Mouse (Mus musculus) C2C12 (cell line): Measurements from ENCODE around the gene Cobl. TPM values are rescaled to one million over a fixed set of nuclear protein-coding genes. Genes with fewer than 3 reads are reported as not detected.

Source experiments
- H3K27me3 ChIP-seq: one replicate; pipeline ENCODE4 v1.6.1; 2011; ENCODE audit not compliant: control insufficient read depth, insufficient read depth, insufficient read length
- H3K36me3 ChIP-seq: one replicate; pipeline ENCODE4 v1.6.1; 2011; ENCODE audit not compliant: control insufficient read depth, insufficient read depth
- H3K4me3 ChIP-seq: one replicate; pipeline ENCODE4 v1.5.1; 2011; ENCODE audit warnings: mild to moderate bottlenecking, control low read depth; ENCODE audit not compliant: poor library complexity, insufficient read depth, severe bottlenecking
- H3K79me2 ChIP-seq: one replicate; pipeline ENCODE4 v1.6.1; 2011; ENCODE audit not compliant: control insufficient read depth, insufficient read depth
- H3K79me3 ChIP-seq: one replicate; pipeline ENCODE4 v1.6.1; 2011; ENCODE audit warnings: low read depth, control low read depth
- H3ac ChIP-seq: one replicate; pipeline ENCODE3; 2011; ENCODE audit warnings: low read depth; ENCODE audit not compliant: control insufficient read depth, insufficient read length
- CEBPB ChIP-seq: IDR thresholded peaks from one replicate; pipeline ENCODE4 v1.6.1; 2011; ENCODE audit warnings: low read depth, mild to moderate bottlenecking, control low read depth, moderate library complexity
- CTCF ChIP-seq: IDR thresholded peaks from one replicate; pipeline ENCODE4 v1.5.1; 2011; ENCODE audit not compliant: control insufficient read depth, insufficient read depth, insufficient read length
- FOSL1 ChIP-seq: IDR thresholded peaks from one replicate; pipeline ENCODE4 v1.8.0; 2011; ENCODE audit warnings: mild to moderate bottlenecking, low read length; ENCODE audit not compliant: poor library complexity, insufficient read depth, severe bottlenecking
- MAX ChIP-seq: IDR thresholded peaks from one replicate; pipeline ENCODE4 v1.6.1; 2011; ENCODE audit warnings: mild to moderate bottlenecking, control low read depth
- MYOD1 ChIP-seq: IDR thresholded peaks from one replicate; pipeline ENCODE4 v1.6.1; 2011; ENCODE audit warnings: low read depth; ENCODE audit not compliant: control insufficient read depth, insufficient read length
- MYOG ChIP-seq: IDR thresholded peaks from one replicate; pipeline ENCODE4 v1.6.1; 2011; ENCODE audit not compliant: control insufficient read depth, insufficient read length; ENCODE audit errors: extremely low read depth
- USF1 ChIP-seq: IDR thresholded peaks from one replicate; pipeline ENCODE4 v1.6.1; 2011; ENCODE audit warnings: low read depth, mild to moderate bottlenecking, control low read depth, moderate library complexity
- polyA plus RNA-seq: library from polyadenylated mRNA; unstranded; fragments of >200 nt; fragmentation: generic; extraction: Trizol; gene quantifications from one replicate; pipeline ENCODE4 v1.2.1, GENCODE M21; 2012; ENCODE audit warnings: missing spikeins

Cobl gene
- polyA plus RNA-seq, 1 experiment, result 3.8 TPM

DNA sequence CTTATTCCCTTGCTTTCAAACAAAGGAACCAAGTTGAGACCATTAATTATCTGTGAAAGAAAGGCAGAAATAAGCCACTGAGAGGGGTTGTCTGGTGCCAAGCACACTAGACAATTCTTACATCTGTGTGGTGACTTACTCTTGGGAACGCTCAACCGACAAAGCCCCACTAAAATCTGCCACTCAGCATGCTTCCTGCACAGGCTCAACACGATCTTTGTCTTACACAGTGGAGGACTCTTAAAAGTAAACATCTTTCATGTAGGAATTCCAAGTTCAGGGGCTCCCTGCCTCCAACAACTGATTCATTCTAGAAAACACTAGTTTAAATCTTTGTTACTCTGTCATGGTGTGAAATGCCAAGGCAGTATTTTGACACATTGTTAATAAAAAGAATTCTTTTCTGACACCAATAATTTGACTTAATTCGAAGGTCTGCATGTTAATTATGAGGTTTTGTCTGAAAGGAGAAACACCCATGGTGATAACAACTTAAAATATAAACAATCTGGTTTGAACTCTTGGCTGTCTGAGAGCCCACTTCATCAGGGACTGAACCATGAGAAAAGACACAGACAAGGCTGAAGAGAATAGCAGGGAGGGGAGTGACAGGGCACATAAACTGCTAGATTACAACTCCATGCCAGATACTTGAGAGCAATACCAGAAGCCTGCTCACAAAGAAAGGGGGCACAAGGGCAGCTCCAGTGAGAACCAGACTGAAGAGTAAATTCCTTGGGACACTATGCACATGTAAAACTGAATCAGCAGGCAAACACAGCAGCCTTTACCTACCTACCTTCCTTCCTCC lies 34.3 kb downstream of the Cobl start:
- no peak overlapping the region for H3ac ChIP-seq
- no peaks in the 10 kb centered on the region for H3K79me3 ChIP-seq
- H3K27me3 ChIP-seq, result no peaks in the 10 kb centered on the region
- H3K4me3 ChIP-seq, result no peak overlapping the region
- no peak for TF ChIP-seq MYOD1
- TF ChIP-seq USF1, result no peak
- no peak for TF ChIP-seq FOSL1
- no peak for TF ChIP-seq MYOG
- TF ChIP-seq CTCF, result no peak
- TF ChIP-seq CEBPB, result no peak
- no peak for TF ChIP-seq MAX
- no peaks in the 10 kb centered on the region for H3K79me2 ChIP-seq
- no peaks in the 10 kb centered on the region for H3K36me3 ChIP-seq

DNA sequence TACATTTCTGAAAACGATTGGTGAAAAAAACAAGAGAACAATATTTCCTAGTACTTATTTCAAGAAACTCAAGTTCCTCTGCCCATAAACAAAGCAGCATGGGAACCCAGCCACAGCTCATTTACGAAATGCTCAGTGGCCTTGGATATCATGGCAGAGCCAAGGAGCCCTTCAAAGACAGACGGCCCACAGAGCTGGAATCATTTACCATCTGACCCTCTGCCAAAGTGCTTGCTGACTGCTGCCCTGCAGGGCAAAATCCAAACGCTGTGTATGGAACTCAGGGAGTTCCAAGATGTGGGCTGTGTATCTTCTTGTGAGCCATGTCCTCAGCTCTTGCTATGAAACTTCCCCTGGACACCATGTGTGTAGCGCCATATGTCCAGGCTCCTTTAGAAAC lies 38.0 kb downstream of the Cobl start:
- no peaks in the 10 kb centered on the region for H3K79me2 ChIP-seq
- TF ChIP-seq CEBPB (no peak), FOSL1 (no peak), MAX (no peak), USF1 (no peak), MYOD1 (no peak), CTCF (no peak), MYOG (no peak)
- no peak overlapping the region for H3K4me3 ChIP-seq
- H3K79me3 ChIP-seq, result no peaks in the 10 kb centered on the region
- H3K27me3 ChIP-seq, result no peaks in the 10 kb centered on the region
- no peak overlapping the region for H3ac ChIP-seq
- no peaks in the 10 kb centered on the region for H3K36me3 ChIP-seq

DNA sequence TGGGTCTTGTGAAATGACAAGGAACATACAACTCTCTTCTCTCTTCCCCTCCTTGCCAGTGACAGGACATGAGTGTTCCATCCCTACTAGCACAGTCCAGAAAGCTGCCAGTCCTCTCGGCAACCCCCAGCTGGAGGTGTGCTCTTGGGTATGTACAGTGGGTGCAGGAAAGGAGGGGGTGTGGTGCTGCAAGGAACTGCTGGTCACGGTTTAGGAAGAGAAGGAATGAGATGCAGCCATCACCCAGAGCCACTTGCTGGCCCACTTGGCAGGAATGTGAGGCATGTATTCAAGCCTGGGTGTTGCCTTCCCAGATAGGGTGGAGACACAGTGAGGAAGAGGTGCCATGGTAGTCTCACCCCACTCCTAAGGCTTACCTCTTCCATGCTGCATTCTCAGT lies 40.6 kb downstream of the Cobl start:
- Histone ChIP-seq H3K4me3 (no peak overlapping the region), H3K27me3 (no peaks in the 10 kb centered on the region), H3K79me2 (no peaks in the 10 kb centered on the region), H3ac (no peak overlapping the region), H3K36me3 (no peaks in the 10 kb centered on the region), H3K79me3 (no peaks in the 10 kb centered on the region)
- no peak for TF ChIP-seq MYOD1
- TF ChIP-seq USF1, result no peak
- no peak for TF ChIP-seq CEBPB
- TF ChIP-seq CTCF, result no peak
- no peak for TF ChIP-seq FOSL1
- no peak for TF ChIP-seq MYOG
- no peak for TF ChIP-seq MAX

DNA sequence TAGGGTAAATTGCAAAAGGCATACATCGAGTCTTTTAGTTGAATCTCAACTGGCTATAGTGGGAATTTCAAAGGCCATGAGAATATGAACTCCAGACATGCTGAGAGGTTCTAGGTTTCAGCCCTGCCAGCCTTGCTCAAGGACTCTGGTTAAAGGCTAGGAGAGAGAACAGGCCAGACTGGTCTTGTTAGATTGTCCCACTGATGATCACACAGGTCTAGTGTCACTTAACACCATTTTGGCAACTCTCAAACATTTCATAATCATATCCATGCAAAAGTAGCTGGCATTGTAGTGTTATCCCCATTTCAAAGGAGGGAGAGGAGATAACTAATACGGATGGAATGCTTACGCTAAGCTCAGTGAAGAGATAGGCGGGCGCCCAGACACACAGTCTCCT lies 43.6 kb downstream of the Cobl start:
- H3K4me3 ChIP-seq, result no peak overlapping the region
- H3ac ChIP-seq, result no peak overlapping the region
- H3K79me3 ChIP-seq, result no peaks in the 10 kb centered on the region
- no peaks in the 10 kb centered on the region for H3K79me2 ChIP-seq
- H3K27me3 ChIP-seq, result no peaks in the 10 kb centered on the region
- no peak for TF ChIP-seq USF1
- H3K36me3 ChIP-seq, result no peaks in the 10 kb centered on the region

DNA sequence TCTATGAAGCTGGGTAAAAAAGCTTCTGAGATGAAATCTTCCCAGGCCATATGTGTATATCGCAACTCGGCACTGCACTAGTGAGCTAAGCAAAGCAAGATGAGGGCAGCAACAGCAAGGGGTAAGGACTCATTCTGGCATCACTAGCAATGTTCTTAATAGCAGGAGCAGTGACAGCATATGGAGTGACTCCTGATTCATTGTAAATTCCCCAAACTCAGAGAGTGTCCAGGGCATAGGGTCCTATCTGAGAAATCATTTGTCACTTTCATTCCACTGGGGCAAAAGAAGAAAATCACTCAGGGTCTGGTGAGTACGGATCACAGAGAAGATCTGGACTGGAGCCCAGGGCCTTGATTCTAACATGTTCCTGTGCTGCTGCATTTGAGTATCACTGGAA lies 44.6 kb downstream of the Cobl start:
- H3K79me3 ChIP-seq, result no peaks in the 10 kb centered on the region
- no peaks in the 10 kb centered on the region for H3K36me3 ChIP-seq
- H3K27me3 ChIP-seq, result no peaks in the 10 kb centered on the region
- TF ChIP-seq MYOG (no peak), MAX (no peak), CEBPB (no peak), MYOD1 (no peak), USF1 (no peak), FOSL1 (no peak), CTCF (no peak)
- H3K79me2 ChIP-seq, result no peaks in the 10 kb centered on the region
- no peak overlapping the region for H3ac ChIP-seq
- no peak overlapping the region for H3K4me3 ChIP-seq

DNA sequence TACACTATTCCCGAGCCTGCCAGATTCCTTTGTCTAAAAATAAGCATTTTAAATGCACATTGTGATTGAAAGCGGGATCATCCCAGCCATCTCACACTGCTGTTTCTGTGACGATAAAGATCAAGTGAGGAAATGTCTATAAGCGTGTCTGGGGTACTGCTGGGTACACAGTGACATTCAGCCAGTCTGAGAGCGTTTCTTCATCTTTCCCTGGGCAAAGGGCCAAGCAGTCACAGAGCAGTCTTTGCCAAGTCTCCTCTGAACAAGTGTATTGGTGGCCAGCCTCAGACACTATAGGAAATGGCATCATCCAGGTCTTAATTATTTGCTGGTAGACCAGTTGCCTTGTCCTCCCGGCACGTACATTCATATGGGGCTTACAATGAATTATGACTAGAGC lies 47.9 kb downstream of the Cobl start:
- H3K79me2 ChIP-seq, result no peaks in the 10 kb centered on the region
- TF ChIP-seq MAX (no peak), FOSL1 (no peak), CEBPB (no peak), CTCF (no peak), USF1 (no peak), MYOG (no peak), MYOD1 (no peak)
- no peak overlapping the region for H3ac ChIP-seq
- H3K4me3 ChIP-seq, result no peak overlapping the region
- no peaks in the 10 kb centered on the region for H3K79me3 ChIP-seq
- H3K36me3 ChIP-seq, result no peaks in the 10 kb centered on the region
- H3K27me3 ChIP-seq, result no peaks in the 10 kb centered on the region
